Mouse (Mus musculus): ENCODE measurements at regions not wholly inside any gene's neighbourhood (a gene's known extent, or its start where the extent isn't known, plus 50 kb on each side); places are given as distances from the start of the nearest gene placed in this dataset.

DNA sequence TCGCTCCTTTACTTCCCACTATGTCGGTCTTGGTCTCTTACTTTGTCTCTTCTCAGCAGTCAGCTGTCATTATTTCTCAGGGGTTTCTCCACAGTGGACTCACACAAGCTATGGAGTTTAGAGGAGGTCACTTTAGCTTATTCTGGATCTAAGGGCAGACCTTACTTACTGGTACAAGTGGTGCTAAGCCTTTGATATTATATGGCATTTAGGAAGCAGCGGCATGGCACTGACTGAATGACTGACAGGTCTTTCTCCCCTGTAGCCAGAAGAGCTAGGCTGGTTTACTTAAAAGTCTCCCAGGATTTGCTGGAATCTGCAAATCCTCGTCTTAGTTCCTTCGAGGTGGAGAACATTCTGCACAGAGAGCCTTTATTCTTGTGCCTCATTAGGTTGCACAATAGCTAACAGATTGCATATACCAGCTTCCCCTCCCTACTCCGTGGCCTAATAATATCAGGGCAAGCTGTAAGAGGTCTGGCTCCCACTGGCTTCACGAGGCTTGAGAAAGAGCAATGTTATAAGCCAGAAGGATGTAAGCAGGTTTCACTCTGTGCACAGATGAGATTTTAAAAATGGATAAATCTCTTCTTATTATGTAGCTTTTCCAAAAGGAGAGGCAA is 214.1 kb upstream of the 4930583I09Rik start:
- TF ChIP-seq POLR2A (IDR thresholded peaks at IDR 0.05; ENCODE audit: borderline replicate concordance, extremely low read depth, low read depth, low read length) (no peak), CTCF (IDR thresholded peaks at IDR 0.05; ENCODE audit: insufficient read depth, low read length) (no peak)
